Mouse (Mus musculus): ENCODE measurements around the gene Tmc3. TPM values are rescaled to one million over a fixed set of nuclear protein-coding genes. Genes with fewer than 3 reads are reported as not detected.

Gene Tmc3
- polyA plus RNA-seq, 1 experiment from 2014 or later = 0.63 TPM

DNA sequence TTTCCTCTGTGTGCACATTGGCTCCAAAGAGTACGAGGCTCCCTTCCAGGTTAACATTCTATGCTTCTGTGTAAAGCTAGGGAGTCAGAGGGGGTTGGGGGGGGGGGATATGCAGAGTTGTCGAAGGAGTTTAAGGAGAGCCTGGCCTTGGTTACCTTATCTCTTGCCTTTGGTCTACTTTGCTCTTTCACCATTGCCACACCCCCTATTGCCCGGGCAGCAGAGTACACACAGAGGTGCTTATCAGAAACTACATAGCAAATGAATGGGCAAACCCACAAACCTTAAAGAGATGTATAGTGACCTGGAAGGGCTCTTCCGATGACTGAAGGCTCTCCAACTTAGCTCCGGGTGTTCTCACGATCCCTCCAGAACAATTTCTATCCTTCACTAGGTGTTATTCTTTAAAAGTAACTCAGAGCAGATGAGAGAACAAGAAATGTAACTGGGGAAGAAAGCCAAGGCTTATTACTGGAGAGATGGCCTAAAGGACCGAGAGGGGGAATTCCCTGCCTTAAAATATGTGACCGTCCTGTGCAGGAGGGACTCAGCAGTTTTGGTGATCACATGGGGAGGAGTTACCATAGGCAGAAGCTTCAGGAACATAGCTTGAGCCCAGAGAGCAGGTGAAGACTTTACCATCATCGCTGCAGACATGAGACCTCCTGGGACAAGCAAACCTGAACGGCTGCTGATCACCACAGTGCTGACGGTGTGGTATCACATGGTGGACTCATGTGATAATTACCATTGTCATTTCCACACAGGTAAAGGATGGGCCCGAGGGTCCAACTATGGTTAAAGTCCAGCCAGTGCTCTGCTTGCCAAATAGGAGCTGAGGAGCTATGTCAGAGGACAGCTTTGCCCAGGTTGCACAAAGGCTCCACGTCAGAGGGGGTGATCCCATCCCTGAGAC is 14.5 kb downstream of the Tmc3 start:
- no peak for ATAC-seq (ENCODE audit: insufficient number of reproducible peaks, low FRiP score)
- no peak overlapping the region for H3K4me2 ChIP-seq
- WGBS = 68% methylated on average over 13 of the region's 13 CpGs
- peaks cover 5% of the 10 kb centered on the region; the same call in 1 of the 2 replicates for H3K4me1 ChIP-seq (replicated peaks)
- H3K4me3 ChIP-seq = no peak overlapping the region
- no peaks in the 10 kb centered on the region for H3K9me3 ChIP-seq (replicated peaks)
- no peaks in the 10 kb centered on the region for H3K36me3 ChIP-seq
- no peaks in the 10 kb centered on the region for H3K27me3 ChIP-seq (replicated peaks)
- no peak overlapping the region for H3K9ac ChIP-seq
- no peak overlapping the region for H3K27ac ChIP-seq (ENCODE audit: poor library complexity, severe bottlenecking)

DNA sequence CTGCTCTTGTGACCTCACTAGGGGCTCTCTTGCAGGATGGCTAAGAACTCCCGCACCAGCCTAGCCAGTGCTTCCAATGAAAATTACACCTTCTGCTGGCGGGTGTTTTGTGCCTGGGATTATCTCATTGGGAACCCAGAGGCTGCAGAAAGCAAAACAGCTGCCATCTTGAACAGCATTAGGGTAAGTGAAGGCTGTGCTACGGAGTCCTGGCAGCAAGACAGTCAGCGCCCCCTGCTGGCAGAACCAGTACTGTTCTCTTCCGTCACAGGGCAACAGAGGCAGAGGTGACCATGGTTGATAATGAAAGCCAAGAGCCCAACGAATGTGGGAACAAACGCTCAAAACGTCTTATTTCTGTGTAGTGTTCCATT is 15.2 kb downstream of the Tmc3 start:
- H3K4me2 ChIP-seq = no peak overlapping the region
- no peaks in the 10 kb centered on the region for H3K27me3 ChIP-seq (replicated peaks)
- H3K9ac ChIP-seq = no peak overlapping the region
- WGBS = 59% methylated on average over 8 of the region's 8 CpGs
- H3K4me1 ChIP-seq (replicated peaks) = peaks cover 5% of the 10 kb centered on the region; the same call in 1 of the 2 replicates
- ATAC-seq (ENCODE audit: insufficient number of reproducible peaks, low FRiP score) = no peak
- no peak overlapping the region for H3K4me3 ChIP-seq
- H3K36me3 ChIP-seq = no peaks in the 10 kb centered on the region
- H3K27ac ChIP-seq (ENCODE audit: poor library complexity, severe bottlenecking) = no peak overlapping the region
- no peaks in the 10 kb centered on the region for H3K9me3 ChIP-seq (replicated peaks)

DNA sequence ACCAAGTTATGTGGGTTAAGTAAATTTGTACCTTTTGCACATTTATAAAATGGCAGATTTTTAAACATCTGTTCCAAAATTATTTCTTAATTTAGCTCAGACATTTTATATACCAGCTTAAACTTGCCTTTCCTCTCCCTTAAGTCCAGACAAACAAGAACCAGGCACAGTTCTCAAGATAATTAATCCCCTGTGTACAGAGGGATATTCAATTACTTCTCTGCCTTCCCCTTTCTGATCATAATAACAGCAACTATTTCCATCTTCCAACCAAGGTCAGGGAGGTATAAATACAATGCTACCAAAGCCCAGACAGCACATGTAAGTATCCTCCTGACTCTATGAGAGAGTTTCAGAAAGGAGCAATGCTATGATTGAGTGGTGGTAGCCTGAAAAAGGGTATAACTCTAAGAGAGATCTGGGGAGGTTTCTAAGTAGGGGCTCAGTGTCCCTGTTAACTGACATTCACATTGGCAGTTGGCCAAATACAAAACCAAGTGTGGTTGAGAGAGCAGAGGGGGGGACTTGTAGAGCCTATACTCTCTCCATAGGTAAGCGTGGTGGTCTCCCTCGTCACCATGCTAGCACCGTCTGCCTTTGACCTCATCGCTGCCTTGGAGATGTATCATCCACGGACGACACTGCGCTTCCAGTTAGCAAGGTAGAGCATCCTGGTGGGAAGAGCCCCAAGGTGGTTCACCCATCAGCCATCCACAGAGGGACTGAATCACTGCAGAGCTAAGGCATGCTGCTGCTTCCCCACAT is 19.6 kb downstream of the Tmc3 start:
- WGBS = 91% methylated on average over 7 of the region's 7 CpGs
- no peak overlapping the region for H3K4me3 ChIP-seq
- no peaks in the 10 kb centered on the region for H3K9me3 ChIP-seq (replicated peaks)
- H3K27me3 ChIP-seq (replicated peaks) = no peaks in the 10 kb centered on the region
- no peak overlapping the region for H3K9ac ChIP-seq
- no peak overlapping the region for H3K4me2 ChIP-seq
- no peak overlapping the region for H3K27ac ChIP-seq (ENCODE audit: poor library complexity, severe bottlenecking)
- no peaks in the 10 kb centered on the region for H3K4me1 ChIP-seq (replicated peaks)
- no peak for ATAC-seq (ENCODE audit: insufficient number of reproducible peaks, low FRiP score)
- H3K36me3 ChIP-seq = no peaks in the 10 kb centered on the region

DNA sequence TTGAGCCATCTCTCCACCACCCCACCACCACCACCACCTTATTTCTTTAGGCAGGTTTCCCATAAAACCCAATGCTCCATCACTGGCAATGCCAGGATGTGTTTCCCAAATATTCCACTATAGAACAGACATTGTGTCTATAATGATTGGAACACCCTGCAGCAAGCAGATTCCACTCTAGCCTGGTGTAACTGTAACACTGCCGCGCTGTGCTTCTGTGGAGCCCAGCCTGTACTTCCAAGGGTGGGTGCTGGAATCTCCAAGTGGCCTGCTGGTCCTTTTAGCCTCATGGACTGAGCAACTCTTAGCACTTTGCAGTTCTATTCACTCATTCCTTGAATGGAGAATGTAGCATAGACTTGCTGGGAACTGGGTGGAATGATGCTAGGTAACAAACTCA is 22.1 kb downstream of the Tmc3 start:
- Histone ChIP-seq H3K4me1 (replicated peaks) (no peaks in the 10 kb centered on the region), H3K36me3 (no peaks in the 10 kb centered on the region), H3K27me3 (replicated peaks) (no peaks in the 10 kb centered on the region), H3K4me2 (no peak overlapping the region), H3K9me3 (replicated peaks) (no peaks in the 10 kb centered on the region), H3K27ac (ENCODE audit: poor library complexity, severe bottlenecking) (no peak overlapping the region), H3K4me3 (no peak overlapping the region), H3K9ac (no peak overlapping the region)
- no peak for ATAC-seq (ENCODE audit: insufficient number of reproducible peaks, low FRiP score)
- WGBS = 92% methylated on average over 2 of the region's 2 CpGs

DNA sequence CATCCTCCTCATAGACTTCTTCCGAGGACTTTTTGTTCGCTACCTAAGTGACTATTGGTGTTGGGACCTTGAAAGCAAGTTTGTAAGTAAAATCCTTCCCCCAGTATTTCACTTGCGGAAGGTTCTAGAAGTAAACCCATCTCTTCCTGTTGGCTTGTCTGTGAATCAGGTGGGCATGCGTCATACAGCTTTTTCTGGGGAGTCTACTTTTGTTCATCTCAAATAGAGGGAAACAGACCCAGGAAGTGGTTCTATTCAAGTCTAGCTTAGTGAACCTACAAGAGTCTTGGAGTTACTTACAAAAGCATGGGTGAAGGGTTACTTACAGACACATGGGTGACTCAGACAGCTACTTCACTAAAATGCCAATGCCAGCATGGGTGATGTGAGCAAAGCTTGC is 25.2 kb downstream of the Tmc3 start:
- H3K9ac ChIP-seq = no peak overlapping the region
- 91% methylated on average over 4 of the region's 4 CpGs for WGBS
- H3K27ac ChIP-seq (ENCODE audit: poor library complexity, severe bottlenecking) = no peak overlapping the region
- H3K27me3 ChIP-seq (replicated peaks) = no peaks in the 10 kb centered on the region
- no peak overlapping the region for H3K4me2 ChIP-seq
- no peaks in the 10 kb centered on the region for H3K36me3 ChIP-seq
- H3K4me1 ChIP-seq (replicated peaks) = no peaks in the 10 kb centered on the region
- no peak overlapping the region for H3K4me3 ChIP-seq
- no peaks in the 10 kb centered on the region for H3K9me3 ChIP-seq (replicated peaks)
- no peak for ATAC-seq (ENCODE audit: insufficient number of reproducible peaks, low FRiP score)

DNA sequence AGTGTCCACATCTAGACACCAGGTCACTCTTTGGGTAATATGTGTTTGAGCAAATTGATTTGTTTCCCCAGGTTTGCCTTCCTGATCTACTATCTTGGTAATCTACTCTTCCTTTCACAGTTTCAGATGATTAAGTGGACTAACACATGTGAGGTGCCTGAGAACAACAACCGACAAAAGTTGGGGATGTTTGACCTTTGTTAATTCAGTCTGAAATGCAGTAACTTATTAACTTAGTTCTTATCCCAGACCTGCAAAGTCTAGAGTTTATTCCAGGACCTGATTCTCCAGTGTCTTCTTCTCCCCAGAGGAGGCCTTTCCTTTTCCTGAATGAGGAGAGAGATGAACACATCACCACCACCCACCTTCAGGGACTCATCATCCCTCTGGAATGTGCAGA is 27.2 kb downstream of the Tmc3 start:
- no peaks in the 10 kb centered on the region for H3K9me3 ChIP-seq (replicated peaks)
- H3K4me3 ChIP-seq = no peak overlapping the region
- no peaks in the 10 kb centered on the region for H3K36me3 ChIP-seq
- H3K9ac ChIP-seq = no peak overlapping the region
- H3K27me3 ChIP-seq (replicated peaks) = no peaks in the 10 kb centered on the region
- H3K4me1 ChIP-seq (replicated peaks) = no peaks in the 10 kb centered on the region
- WGBS = 77% methylated on average over 1 of the region's 1 CpGs
- H3K27ac ChIP-seq (ENCODE audit: poor library complexity, severe bottlenecking) = no peak overlapping the region
- ATAC-seq (ENCODE audit: insufficient number of reproducible peaks, low FRiP score) = no peak
- H3K4me2 ChIP-seq = no peak overlapping the region

DNA sequence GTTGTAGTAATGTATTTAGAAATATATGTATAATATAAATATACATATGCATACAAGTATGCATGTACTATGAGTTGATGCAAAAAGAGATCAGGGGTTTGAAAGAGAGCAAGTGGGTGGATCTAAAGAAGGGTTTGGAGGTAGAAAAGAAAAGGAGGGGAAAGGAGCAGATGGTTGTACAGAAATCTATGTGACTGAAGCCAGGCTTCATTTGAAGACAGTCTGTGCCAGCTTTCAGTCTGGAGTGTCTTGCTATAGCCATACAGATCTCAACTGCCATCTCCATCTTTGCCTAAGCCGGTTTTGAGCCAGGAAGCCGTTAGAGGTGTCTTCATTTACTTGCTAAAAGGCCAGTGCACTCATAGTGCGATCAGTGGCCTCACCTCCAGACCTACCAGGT is 30.5 kb downstream of the Tmc3 start:
- no peak overlapping the region for H3K27ac ChIP-seq (ENCODE audit: poor library complexity, severe bottlenecking)
- H3K27me3 ChIP-seq (replicated peaks) = no peaks in the 10 kb centered on the region
- WGBS = 84% methylated on average over 3 of the region's 3 CpGs
- H3K4me2 ChIP-seq = no peak overlapping the region
- H3K9me3 ChIP-seq (replicated peaks) = no peaks in the 10 kb centered on the region
- no peak overlapping the region for H3K9ac ChIP-seq
- no peaks in the 10 kb centered on the region for H3K4me1 ChIP-seq (replicated peaks)
- H3K36me3 ChIP-seq = no peaks in the 10 kb centered on the region
- ATAC-seq (ENCODE audit: insufficient number of reproducible peaks, low FRiP score) = no peak
- no peak overlapping the region for H3K4me3 ChIP-seq

DNA sequence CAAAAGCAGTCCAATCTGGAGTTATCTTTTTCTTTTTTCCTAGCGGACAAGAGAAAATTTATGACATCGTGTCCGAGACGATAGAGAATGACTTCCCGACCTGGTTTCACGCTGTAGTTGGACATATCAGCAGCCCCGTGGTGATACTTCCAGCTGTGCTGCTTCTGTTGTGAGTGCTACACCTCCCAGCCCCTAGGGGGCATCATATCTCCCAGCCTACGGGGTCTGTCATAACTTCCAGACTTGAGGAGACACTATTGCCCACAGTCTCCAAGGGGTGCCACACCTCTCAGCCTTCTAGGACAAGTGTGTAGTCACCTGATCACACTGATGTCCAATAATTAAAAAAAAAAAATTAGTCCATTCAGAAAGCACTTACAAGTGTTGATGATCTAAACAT is 31.1 kb downstream of the Tmc3 start:
- Histone ChIP-seq H3K4me3 (no peak overlapping the region), H3K9me3 (replicated peaks) (no peaks in the 10 kb centered on the region), H3K27ac (ENCODE audit: poor library complexity, severe bottlenecking) (no peak overlapping the region), H3K4me2 (no peak overlapping the region), H3K4me1 (replicated peaks) (no peaks in the 10 kb centered on the region), H3K9ac (no peak overlapping the region), H3K27me3 (replicated peaks) (no peaks in the 10 kb centered on the region), H3K36me3 (no peaks in the 10 kb centered on the region)
- ATAC-seq (ENCODE audit: insufficient number of reproducible peaks, low FRiP score) = no peak
- WGBS = 83% methylated on average over 8 of the region's 8 CpGs

DNA sequence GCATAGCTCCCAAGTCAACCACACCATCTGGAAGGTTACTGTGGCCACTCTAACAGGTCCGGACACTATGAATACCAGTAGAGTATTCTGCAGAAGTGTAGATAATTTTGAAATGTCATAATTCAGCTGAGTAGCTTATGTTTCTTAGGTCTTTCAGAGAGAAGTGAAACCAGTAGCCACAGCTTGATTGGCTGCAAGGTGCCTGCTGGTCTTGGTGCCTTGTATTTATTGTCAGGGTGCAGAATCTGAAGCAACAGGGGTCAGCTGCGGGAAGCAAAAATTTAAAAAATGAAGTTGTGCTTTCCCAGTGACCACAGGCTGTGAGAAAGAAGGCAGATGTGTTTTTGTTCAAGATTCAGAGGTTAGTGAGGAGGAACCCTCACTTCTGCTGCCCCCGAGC is 31.5 kb downstream of the Tmc3 start:
- no peaks in the 10 kb centered on the region for H3K36me3 ChIP-seq
- no peak overlapping the region for H3K4me2 ChIP-seq
- no peak overlapping the region for H3K4me3 ChIP-seq
- H3K27me3 ChIP-seq (replicated peaks) = no peaks in the 10 kb centered on the region
- H3K4me1 ChIP-seq (replicated peaks) = no peaks in the 10 kb centered on the region
- ATAC-seq (ENCODE audit: insufficient number of reproducible peaks, low FRiP score) = no peak
- H3K9me3 ChIP-seq (replicated peaks) = no peaks in the 10 kb centered on the region
- H3K9ac ChIP-seq = no peak overlapping the region
- H3K27ac ChIP-seq (ENCODE audit: poor library complexity, severe bottlenecking) = no peak overlapping the region
- 83% methylated on average over 3 of the region's 3 CpGs for WGBS

DNA sequence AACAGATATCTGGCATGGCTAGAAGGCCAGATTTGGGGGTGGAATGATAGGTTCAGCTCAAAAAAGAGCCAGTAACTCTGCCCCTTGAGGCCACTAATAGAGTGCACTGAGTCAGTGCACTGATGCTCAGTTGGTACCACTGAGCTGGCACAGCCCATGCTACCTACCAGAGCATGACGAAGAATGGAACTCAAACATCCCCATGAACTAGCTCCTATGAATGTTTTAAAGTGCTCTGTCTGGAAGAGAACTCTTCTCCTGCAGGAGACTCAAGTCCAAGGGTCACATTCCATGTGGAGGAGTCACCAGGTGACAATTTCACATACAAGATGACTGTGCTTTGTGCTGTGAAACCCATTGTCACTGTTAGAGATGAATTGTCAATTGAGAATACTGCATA is 34.0 kb downstream of the Tmc3 start:
- ATAC-seq (ENCODE audit: insufficient number of reproducible peaks, low FRiP score) = no peak
- WGBS = 89% methylated on average over 1 of the region's 1 CpGs

DNA sequence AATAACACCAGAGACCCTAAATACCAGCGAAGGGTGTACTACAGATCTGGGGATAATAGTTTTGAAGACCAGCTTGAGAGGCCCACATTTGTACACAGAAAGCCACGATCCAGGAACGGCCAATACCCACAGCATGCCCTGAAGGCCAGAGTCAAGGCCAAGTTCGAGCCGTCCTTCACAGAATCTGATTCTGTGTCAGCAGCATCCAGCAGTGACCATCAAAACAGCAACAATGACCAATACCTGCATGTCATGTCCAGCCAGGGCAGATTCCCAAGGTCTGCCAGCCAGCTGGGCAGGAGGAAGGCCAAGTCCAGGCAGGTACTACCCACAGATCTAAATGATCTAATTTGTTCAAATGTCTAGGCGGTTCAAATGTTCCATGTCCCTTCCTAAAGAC is 37.9 kb downstream of the Tmc3 start:
- no peak for ATAC-seq (ENCODE audit: insufficient number of reproducible peaks, low FRiP score)
- no peak overlapping the region for H3K4me3 ChIP-seq
- WGBS = 87% methylated on average over 6 of the region's 6 CpGs
- H3K4me2 ChIP-seq = no peak overlapping the region
- H3K9ac ChIP-seq = no peak overlapping the region
- H3K9me3 ChIP-seq (replicated peaks) = no peaks in the 10 kb centered on the region
- no peaks in the 10 kb centered on the region for H3K4me1 ChIP-seq (replicated peaks)
- H3K27ac ChIP-seq (ENCODE audit: poor library complexity, severe bottlenecking) = no peak overlapping the region
- no peaks in the 10 kb centered on the region for H3K27me3 ChIP-seq (replicated peaks)
- no peaks in the 10 kb centered on the region for H3K36me3 ChIP-seq

More for the DNA sequence above, 34.0 kb downstream of the Tmc3 start:
- H3K27ac ChIP-seq (ENCODE audit: poor library complexity, severe bottlenecking) = no peak overlapping the region
- H3K4me3 ChIP-seq = no peak overlapping the region
- H3K4me1 ChIP-seq (replicated peaks) = no peaks in the 10 kb centered on the region
- H3K9me3 ChIP-seq (replicated peaks) = no peaks in the 10 kb centered on the region
- H3K27me3 ChIP-seq (replicated peaks) = no peaks in the 10 kb centered on the region
- no peak overlapping the region for H3K9ac ChIP-seq
- H3K36me3 ChIP-seq = no peaks in the 10 kb centered on the region
- H3K4me2 ChIP-seq = no peak overlapping the region
